Mouse (Mus musculus) c-Kit-negative CD71-positive TER-119-positive erythroid progenitor cells, embryonic 14.5 days (primary cell): ENCODE data around the gene Tm6sf1.

Experiments used
- DNase-seq: peaks from one replicate; pipeline ENCODE4 v3.0.0-alpha.2; 2013; ENCODE audit warnings: low read depth, low spot score

The Tm6sf1 gene

GRCm38 (mm10) chr7:81885128-81885527 is 26.3 kb downstream of the Tm6sf1 start:
- no peak for DNase-seq

DNA sequence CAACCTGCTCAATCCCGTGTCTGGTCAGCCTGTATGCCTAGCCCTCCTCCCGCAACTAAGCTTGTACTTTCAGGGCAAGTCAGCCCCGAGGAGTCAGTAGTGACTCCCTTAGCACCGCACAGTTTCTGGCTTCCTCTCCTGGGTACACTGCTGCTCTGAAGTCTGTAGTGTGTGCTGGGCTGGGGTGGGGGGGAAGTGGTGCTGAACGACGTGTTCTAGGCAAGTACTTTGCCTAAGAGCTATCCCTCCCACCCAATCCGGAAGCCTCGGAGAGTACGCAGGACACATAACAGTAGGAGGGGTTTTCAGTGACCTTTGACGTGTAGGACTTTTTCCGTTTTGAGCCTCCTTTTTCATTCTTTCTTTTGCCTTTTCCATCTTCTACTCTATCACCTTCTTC is 40.6 kb downstream of the Tm6sf1 start:
- DNase-seq: no peak

DNA sequence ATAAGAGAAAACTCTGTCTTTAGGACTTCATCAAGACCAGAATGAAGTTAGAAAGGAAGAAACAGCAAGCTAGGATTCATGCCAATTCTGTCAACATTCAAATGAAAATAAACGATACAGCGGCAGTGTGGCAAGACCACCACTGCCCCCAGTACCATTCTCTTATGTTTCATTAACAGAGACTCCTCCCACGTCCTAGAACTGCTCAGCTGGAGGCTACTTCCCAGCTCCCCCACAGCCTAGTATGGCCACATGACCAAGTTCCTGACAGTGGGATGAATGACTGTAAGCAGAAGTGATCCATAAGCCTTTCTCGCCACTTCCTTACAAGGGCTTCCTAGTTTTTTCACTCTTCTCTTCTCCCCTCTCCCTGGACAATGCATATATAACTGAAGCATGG is 45.3 kb downstream of the Tm6sf1 start:
- DNase-seq: no peak

GRCm38 (mm10) chr7:81904926-81905325 is 46.1 kb downstream of the Tm6sf1 start:
- DNase-seq: no peak

GRCm38 (mm10) chr7:81918316-81918715 is 59.5 kb downstream of the Tm6sf1 start:
- DNase-seq: no peak

DNA sequence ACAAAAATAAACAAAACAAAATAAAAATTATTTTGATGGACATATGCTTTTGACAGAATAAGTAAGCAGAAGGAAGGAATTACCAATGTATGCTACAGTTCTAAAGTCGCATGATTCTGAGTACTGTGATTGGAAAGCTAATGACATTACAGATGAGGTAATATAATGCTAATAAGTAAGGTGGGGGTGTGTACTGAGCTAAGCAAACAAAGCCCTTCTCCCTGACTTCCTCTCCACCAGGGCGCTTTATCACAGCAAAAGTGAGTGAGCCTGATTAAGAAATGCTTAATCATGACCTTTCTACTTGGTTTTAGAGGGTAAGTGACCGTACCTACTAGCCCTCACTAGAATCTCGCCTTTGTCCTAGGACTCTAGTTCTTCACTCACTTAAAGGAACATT is 61.5 kb downstream of the Tm6sf1 start:
- DNase-seq: no peak

- DNase-seq: no peak
These were observed 62.7 kb downstream of the Tm6sf1 start for GRCm38 (mm10) chr7:81921379-81921952.

DNA sequence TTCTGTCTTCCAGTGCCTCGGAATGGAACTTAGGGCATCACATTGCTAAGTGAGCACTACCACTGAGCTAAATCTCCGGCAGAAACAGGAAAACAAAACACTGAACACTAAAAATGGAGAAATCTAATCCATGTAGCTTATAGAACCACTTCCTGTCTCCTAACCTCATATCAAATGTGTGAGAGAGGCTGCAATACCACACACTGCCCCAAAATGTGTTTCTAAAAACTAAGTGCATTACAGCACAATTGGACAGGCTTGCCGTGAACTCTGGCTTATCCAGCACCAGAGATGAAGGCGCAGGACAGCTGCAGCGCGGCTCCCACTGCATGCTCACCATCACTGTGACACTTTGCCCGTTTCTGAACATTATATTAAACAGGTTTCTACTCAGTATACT is 70.2 kb downstream of the Tm6sf1 start:
- no peak for DNase-seq

DNA sequence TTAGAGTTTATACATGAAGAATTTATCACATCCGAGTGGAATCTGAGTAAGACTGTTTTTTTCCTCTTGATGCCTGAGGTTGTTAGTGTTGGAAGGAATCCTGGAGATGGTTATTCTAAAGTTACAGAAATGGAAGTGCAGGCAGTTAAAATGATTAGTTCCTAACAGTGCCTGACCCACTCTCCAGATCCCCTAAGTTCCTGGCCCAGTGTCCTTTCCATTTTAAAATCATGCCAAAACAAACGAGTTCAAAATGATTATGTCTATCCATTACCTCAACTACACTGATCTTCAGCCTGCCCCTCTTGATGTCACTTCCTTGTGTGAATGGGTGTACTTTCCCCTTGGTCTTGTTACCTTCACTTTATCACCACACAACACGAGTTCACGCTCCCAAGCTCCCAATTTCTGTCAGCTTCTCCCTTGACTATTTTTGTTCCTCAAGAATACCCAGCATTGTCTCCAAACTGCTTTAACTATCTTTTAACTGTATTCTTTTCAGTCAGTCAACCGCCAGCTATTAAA is 73.8 kb downstream of the Tm6sf1 start:
- no peak for DNase-seq

DNA sequence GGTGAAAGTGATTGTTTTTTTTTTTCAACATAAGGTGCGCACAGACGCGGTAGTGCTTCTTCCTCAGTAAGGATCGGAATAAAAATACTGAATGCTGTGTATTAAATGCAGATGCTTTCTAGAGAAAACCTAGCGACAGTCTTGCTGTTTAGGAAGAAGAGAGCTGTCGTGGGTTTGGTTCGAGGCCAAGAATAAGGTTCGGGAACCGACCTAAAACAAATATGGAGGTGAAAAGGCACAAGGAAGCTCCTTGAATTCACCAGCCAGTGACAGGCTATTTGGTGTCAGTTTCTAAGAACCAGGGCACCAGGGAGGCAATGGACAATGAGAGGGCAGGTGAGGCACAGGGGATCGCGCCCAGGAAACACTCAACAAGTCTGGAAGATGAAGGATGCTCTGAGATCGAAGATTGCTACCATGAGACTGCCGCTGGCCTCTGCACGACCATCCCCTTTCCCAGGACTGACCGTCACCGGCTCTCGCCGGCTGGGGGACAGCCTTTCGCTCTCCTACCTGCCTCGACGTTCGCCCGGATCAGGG is 74.3 kb downstream of the Tm6sf1 start:
- DNase-seq: no peak

GRCm38 (mm10) chr7:81933601-81934266 is 74.9 kb downstream of the Tm6sf1 start:
- no peak for DNase-seq
